Mouse (Mus musculus) hindlimb bud, embryonic 11.5 days (tissue): ENCODE data around the gene Mmp7.

Source experiments
- DNase-seq: peaks from one replicate; pipeline ENCODE4 v3.0.0-alpha.2; 2012; ENCODE audit warnings: low read depth, low spot score; ENCODE audit errors: extremely low spot score

Mmp7 gene

DNA sequence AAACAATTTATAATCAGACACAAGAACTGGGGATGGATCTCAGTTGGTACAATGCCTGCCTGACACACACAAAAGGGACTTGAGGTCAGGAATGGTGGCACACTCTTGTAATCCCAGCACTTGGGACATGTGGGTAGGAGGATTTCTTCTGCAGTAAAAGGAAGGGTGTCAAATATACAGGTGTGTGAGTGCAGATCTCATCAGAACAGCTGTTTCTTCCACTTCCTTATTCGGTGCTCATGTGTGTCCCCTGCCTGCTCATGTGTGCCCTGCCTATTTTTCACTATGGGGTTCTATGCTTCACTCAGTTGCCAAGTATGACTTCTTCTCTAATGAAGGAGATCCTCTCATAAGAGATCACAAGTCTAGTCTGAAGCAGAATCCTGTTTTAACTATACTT is 50.8 kb downstream of the Mmp7 start:
- DNase-seq: no peak

DNA sequence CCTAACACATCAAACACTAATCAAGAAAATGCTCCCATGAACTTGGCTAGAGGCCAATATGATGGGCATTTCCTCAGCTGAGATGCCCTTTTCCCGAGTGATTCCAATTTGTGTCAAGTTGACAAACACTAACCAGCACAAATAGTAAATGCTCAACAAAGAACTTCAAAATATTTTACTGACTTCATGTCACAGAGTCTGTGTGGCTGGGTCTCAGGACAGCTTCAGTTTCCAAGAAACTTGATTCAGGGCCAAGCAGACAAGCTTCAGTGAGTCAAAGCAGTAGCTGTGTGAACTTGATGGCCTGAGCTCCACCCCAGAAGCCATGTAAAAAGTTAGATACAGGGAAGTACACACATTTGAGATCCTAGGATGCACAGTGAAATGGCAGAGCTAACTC is 52.3 kb downstream of the Mmp7 start:
- DNase-seq: no peak

GRCm38 (mm10) chr9:7748881-7749280 is 57.0 kb downstream of the Mmp7 start:
- no peak for DNase-seq
